Mouse (Mus musculus) embryonic facial prominence, embryonic 13.5 days (tissue): Measurements from ENCODE around the gene Pip4k2b. TPM values are rescaled to one million over a fixed set of nuclear protein-coding genes. Genes with fewer than 3 reads are reported as not detected.
"Not testable (repeated sequence)": the region's sequence is repeated elsewhere in the genome, so short reads cannot be mapped to it uniquely, and the experiment has no call there.

Source experiments
- ATAC-seq: fragments of 200-750 bp; cut with Nextera tagmentation; 2 replicates; pipeline ENCODE4 v1.8.0; 2017; ENCODE audit warnings: low read depth; ENCODE audit not compliant: insufficient number of reproducible peaks, insufficient read depth, low FRiP score, low TSS enrichment
- H3K27ac ChIP-seq: fragments of 300-500 bp; sonication (generic); 2 replicates; pipeline ENCODE4 v1.5.1; 2015; ENCODE audit warnings: moderate library complexity, mild to moderate bottlenecking, inconsistent platforms
- H3K27me3 ChIP-seq: fragments of 300-500 bp; sonication (generic); 2 replicates; pipeline ENCODE4 v1.6.1; 2015; ENCODE audit warnings: mild to moderate bottlenecking, inconsistent platforms
- H3K36me3 ChIP-seq: fragments of 300-500 bp; sonication (generic); 2 replicates; pipeline ENCODE4 v1.6.1; 2015; ENCODE audit warnings: mild to moderate bottlenecking, inconsistent platforms
- H3K4me1 ChIP-seq: fragments of 300-500 bp; sonication (generic); 2 replicates; pipeline ENCODE4 v1.6.1; 2015; ENCODE audit warnings: inconsistent platforms
- H3K4me2 ChIP-seq: fragments of 300-500 bp; sonication (generic); 2 replicates; pipeline ENCODE4 v1.6.1; 2015; ENCODE audit warnings: moderate library complexity, mild to moderate bottlenecking, inconsistent platforms
- H3K4me3 ChIP-seq: fragments of 300-500 bp; sonication (generic); 2 replicates; pipeline ENCODE4 v1.5.1; 2015; ENCODE audit warnings: mild to moderate bottlenecking, inconsistent platforms
- H3K9ac ChIP-seq: fragments of 300-500 bp; sonication (generic); 2 replicates; pipeline ENCODE4 v1.6.1; 2015; ENCODE audit warnings: mild to moderate bottlenecking, inconsistent platforms
- H3K9me3 ChIP-seq: fragments of 300-500 bp; sonication (generic); 2 replicates; pipeline ENCODE4 v1.6.1; 2016; ENCODE audit warnings: inconsistent platforms
- whole genome bisulfite sequencing: fragments of 180-500 bp; shearing (Covaris S2); methylation state at CpG from one replicate; pipeline ENCODE4 v1.1.7; 2015; ENCODE audit warnings: mixed read lengths; 5-methylcytosine and 5-hydroxymethylcytosine counted together
- polyA plus RNA-seq: library from polyadenylated mRNA; unstranded; fragments of >200 nt; fragmentation: Nextera tagmentation; extraction: Ambion mirVana; gene quantifications from 2 replicates; pipeline ENCODE4 v1.2.1, GENCODE M21; 2015

Pip4k2b gene
- polyA plus RNA-seq, 1 experiment from 2014 or later = 3.1 TPM

DNA sequence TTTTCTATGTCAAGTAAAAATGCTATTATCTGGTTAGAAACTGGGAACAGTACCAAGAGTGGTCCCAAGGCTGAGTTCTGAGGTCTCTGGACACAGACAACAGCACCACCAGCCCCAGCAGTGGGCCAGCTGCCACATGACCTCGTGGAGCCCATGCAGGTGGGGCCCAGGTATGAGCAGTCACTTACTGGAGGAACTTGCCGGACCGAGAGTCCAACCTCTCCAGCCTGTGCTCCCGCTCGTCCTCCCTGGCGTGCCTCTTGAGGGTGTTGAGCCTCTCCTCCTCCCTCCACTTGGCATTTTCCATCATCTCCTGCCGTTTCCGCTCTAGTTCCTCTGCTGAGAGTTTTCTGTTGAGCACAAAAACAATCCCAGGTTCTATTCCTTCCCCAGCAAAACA, 3.3 kb upstream of the Pip4k2b start:
- H3K9ac ChIP-seq = no peak overlapping the region
- no peaks in the 10 kb centered on the region for H3K27me3 ChIP-seq
- peaks cover 9% of the 10 kb centered on the region for H3K4me1 ChIP-seq
- no peak overlapping the region for H3K4me2 ChIP-seq
- 93% methylated on average over 8 of the region's 8 CpGs for WGBS
- H3K9me3 ChIP-seq = no peaks in the 10 kb centered on the region
- no peak for ATAC-seq
- H3K27ac ChIP-seq = no peak overlapping the region
- H3K36me3 ChIP-seq = peaks cover 65% of the 10 kb centered on the region
- no peak overlapping the region for H3K4me3 ChIP-seq

DNA sequence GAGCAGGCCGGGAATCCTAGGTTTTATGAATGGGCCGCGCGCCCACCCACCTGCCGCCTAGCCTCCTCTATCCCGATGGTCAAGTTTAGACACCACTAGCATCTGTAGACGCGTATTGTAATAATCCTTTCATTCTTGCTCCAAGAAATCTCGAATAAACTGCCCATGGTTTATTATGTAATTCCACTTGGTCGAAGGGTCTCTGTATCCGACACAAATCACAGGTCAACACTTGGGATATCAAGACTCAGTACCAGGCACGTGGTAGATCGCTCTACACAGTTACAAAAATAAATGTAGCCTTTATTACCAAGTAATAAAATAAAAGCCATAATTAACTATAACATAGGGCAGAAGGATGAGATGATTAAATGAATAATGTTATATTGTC, 822 bp upstream of the Pip4k2b start:
- Histone ChIP-seq H3K36me3 (peaks cover 43% of the 10 kb centered on the region), H3K27ac (peak overlapping the region; percentile 94; the same call in 1 of the 2 replicates), H3K4me3 (peak overlapping the region; percentile 76), H3K4me1 (peaks cover 21% of the 10 kb centered on the region), H3K4me2 (peak overlapping the region; percentile 55), H3K27me3 (no peaks in the 10 kb centered on the region), H3K9me3 (no peaks in the 10 kb centered on the region), H3K9ac (no peak overlapping the region)
- WGBS = 13% methylated on average over 13 of the region's 13 CpGs
- ATAC-seq = no peak

DNA sequence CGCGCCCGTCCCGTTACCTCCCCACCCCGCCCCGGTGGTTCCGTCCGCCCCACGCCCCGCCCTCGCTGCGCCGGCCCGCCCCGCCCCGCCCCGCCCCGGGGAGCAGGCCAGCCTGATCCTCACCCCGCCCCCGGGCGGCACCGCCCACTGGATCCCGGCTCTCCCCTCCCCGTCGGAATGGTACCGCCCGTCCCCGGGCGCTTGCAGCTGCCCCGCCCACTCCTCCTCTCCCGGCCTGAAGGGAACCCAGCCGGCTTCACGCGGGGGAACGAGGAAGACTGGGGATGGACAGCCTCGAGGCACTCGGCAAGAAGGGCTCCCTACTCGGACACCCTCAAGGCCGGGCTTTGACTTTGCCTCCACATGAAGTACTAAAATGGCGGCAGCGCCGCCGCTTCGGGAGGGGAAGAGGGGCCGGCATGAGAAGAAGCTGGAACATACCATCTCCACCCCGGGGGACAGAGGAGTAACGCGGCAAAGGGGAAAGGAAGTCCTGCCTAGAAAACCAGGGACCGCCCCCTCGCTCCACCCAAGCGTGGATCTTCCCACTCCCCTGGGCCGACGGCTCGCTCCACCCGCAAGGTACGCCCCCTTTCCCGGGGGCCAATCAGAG, 320 bp upstream of the Pip4k2b start:
- peak overlapping the region; percentile 76 for H3K4me3 ChIP-seq
- peaks cover 26% of the 10 kb centered on the region for H3K4me1 ChIP-seq
- H3K36me3 ChIP-seq = peaks cover 38% of the 10 kb centered on the region
- no peaks in the 10 kb centered on the region for H3K9me3 ChIP-seq
- under 1% methylated on average over 41 of the region's 57 CpGs for WGBS
- peak; percentile 94 for ATAC-seq
- H3K27me3 ChIP-seq = no peaks in the 10 kb centered on the region
- H3K27ac ChIP-seq = peak overlapping the region; percentile 94
- peak overlapping the region; percentile 90 for H3K9ac ChIP-seq
- H3K4me2 ChIP-seq = peak overlapping the region; percentile 82

DNA sequence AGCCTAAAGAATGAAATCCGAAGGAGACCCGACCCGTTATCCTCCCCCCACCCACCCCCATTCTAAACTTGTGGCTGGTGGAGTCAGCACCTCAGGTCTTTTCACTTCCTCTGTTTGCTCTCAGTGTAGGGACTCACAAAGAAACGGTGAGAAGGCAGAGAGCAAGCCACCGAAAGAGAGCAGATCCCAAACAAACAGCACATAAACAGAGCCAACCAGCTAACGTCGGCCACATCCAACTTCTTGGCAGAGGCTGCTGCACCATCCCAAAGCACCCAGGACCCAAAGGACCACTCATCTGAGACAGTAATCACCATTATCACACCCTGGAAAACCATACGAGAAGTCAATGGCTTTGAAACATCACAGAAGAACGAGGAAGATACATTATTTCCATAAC, 1.1 kb downstream of the Pip4k2b start:
- Histone ChIP-seq H3K36me3 (peaks cover 26% of the 10 kb centered on the region), H3K27ac (peak overlapping the region; percentile 94; the same call in 1 of the 2 replicates), H3K4me2 (peak overlapping the region; percentile 82), H3K9me3 (no peaks in the 10 kb centered on the region), H3K4me3 (peak overlapping the region; percentile 76), H3K9ac (peak overlapping the region; percentile 90), H3K27me3 (no peaks in the 10 kb centered on the region), H3K4me1 (peaks cover 30% of the 10 kb centered on the region)
- no peak for ATAC-seq
- WGBS = 33% methylated on average over 9 of the region's 9 CpGs

DNA sequence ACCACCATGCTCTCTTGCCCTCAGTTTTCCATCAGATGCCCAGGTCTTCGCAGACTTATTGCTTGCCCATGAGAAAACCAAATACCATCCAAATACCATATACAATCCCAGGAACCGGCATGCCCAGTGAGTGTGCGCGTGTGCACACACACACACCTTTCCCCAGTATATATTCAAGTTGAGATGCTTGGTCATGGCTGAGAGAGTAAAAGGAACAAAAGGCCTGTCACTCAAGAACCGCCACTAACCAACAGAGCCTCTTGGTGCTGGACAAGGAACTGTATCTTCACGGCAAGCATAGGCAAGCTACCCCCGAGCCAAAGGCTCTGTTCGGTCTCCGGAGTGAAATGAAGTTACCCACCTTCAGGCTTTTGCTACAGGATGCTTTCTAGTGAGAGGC, 1.9 kb downstream of the Pip4k2b start:
- H3K36me3 ChIP-seq = peaks cover 17% of the 10 kb centered on the region
- no peak overlapping the region for H3K27ac ChIP-seq
- peak overlapping the region; percentile 82 for H3K4me2 ChIP-seq
- no peaks in the 10 kb centered on the region for H3K27me3 ChIP-seq
- ATAC-seq = no peak
- H3K4me3 ChIP-seq = peak overlapping the region; percentile 76
- WGBS = 75% methylated on average over 9 of the region's 9 CpGs
- H3K4me1 ChIP-seq = peaks cover 37% of the 10 kb centered on the region
- no peaks in the 10 kb centered on the region for H3K9me3 ChIP-seq
- H3K9ac ChIP-seq = peak overlapping the region; percentile 90

DNA sequence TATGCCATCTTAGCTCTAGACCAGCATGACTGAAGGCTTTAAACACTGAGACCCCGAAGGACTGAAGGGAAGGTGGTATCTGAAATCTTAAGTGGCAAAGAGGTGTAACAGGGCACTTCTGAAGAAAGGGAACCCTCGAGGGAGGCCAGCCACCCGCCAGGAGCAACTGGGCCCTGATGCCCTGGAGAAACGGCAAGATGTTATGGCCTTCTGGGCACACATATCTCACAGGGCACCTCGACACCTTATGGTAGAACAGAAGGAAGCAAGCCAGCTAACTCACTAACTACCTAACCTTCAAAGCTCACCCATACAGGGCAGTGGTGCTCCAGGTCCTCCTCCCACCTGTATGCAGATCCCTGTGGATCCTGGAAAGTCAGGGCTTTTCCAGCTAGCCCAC, 2.3 kb downstream of the Pip4k2b start:
- peaks cover 13% of the 10 kb centered on the region for H3K36me3 ChIP-seq
- H3K9ac ChIP-seq = no peak overlapping the region
- WGBS = 88% methylated on average over 5 of the region's 5 CpGs
- no peaks in the 10 kb centered on the region for H3K27me3 ChIP-seq
- peak overlapping the region; percentile 82; the same call in 1 of the 2 replicates for H3K4me2 ChIP-seq
- no peak for ATAC-seq
- H3K4me3 ChIP-seq = peak overlapping the region; percentile 76; the same call in 1 of the 2 replicates
- H3K27ac ChIP-seq = no peak overlapping the region
- peaks cover 39% of the 10 kb centered on the region for H3K4me1 ChIP-seq
- H3K9me3 ChIP-seq = no peaks in the 10 kb centered on the region

DNA sequence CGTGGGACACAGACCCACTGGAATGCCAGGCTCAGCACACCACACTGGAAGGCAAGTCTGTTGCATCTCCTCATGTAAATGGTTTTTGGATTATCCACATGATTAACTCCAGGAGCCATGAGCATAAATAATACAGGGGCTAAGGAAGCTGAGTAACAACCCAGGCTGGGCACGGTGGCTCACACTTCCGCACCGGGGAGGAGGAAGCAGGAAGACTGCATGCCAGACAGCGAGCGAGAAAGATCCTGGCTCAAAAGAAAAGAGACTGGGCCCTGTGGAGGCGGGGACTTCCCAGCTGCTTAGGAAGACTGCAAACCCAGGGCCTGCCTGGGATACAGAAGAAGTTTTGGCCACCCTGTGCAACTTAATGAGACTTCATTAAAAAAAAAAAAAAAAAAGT, 4.3 kb downstream of the Pip4k2b start:
- no peaks in the 10 kb centered on the region for H3K9me3 ChIP-seq
- 35% methylated on average over 7 of the region's 7 CpGs for WGBS

DNA sequence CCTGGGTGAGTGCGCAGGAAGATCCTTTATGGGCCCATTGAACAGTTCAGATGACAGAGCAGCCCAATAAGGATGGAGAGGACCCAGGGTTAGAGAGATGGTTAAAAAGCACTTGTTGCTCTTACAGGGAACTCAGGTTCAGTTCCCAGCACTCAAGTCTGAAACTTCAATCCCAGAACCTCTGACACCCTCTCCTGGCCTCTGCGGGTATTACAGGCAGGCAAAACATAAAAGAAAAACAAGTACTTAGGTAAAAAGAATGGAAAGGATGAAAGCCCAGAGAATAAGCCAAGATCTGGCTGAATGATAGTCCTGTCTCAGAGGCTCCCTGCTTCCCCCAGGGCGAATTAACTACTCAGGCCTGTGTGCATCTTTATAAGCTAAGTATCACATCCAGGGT, 5.3 kb downstream of the Pip4k2b start:
- no peak for ATAC-seq
- H3K36me3 ChIP-seq = 0 out of 2 replicates have a peak, but pooled peaks cover 5% of the 10 kb centered on the region
- H3K4me3 ChIP-seq = no peak overlapping the region
- H3K27me3 ChIP-seq = no peaks in the 10 kb centered on the region
- WGBS = 84% methylated on average over 3 of the region's 3 CpGs
- no peaks in the 10 kb centered on the region for H3K9me3 ChIP-seq
- H3K4me1 ChIP-seq = peaks cover 42% of the 10 kb centered on the region
- no peak overlapping the region for H3K4me2 ChIP-seq
- H3K27ac ChIP-seq = no peak overlapping the region
- H3K9ac ChIP-seq = no peak overlapping the region

More for the DNA sequence above, 4.3 kb downstream of the Pip4k2b start:
- peak overlapping the region; percentile 0; the same call in 1 of the 2 replicates for H3K4me2 ChIP-seq
- no peak overlapping the region; the same call in 1 of the 2 replicates for H3K9ac ChIP-seq
- no peak overlapping the region for H3K27ac ChIP-seq
- H3K36me3 ChIP-seq = 0 out of 2 replicates have a peak, but pooled peaks cover 5% of the 10 kb centered on the region
- H3K4me1 ChIP-seq = peaks cover 39% of the 10 kb centered on the region
- ATAC-seq = no peak
- H3K4me3 ChIP-seq = no peak overlapping the region
- H3K27me3 ChIP-seq = no peaks in the 10 kb centered on the region

DNA sequence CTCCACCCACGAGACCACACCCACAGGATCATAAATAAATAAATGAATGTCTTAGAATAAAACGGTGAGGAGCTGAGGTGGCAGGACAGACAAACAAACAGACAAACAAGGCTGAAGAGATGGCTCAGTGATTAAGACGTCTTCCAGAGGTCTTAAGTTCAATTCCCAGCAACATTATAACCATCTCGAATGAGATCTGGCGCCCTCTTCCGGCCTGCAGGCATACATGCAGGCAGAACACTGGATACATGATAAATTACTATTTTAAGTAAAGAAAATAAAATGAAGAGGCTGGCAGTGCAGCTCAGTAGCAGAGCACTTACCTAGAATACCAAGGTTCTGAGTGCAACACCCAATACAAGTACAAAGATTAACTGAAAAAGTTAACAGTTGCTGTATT, 5.8 kb downstream of the Pip4k2b start:
- Histone ChIP-seq H3K27me3 (no peaks in the 10 kb centered on the region), H3K9me3 (no peaks in the 10 kb centered on the region), H3K4me1 (peaks cover 46% of the 10 kb centered on the region), H3K4me2 (no peak overlapping the region), H3K9ac (no peak overlapping the region), H3K4me3 (no peak overlapping the region), H3K27ac (no peak overlapping the region), H3K36me3 (0 out of 2 replicates have a peak, but pooled peaks cover 5% of the 10 kb centered on the region)
- ATAC-seq = no peak
- 64% methylated on average over 6 of the region's 6 CpGs for WGBS

DNA sequence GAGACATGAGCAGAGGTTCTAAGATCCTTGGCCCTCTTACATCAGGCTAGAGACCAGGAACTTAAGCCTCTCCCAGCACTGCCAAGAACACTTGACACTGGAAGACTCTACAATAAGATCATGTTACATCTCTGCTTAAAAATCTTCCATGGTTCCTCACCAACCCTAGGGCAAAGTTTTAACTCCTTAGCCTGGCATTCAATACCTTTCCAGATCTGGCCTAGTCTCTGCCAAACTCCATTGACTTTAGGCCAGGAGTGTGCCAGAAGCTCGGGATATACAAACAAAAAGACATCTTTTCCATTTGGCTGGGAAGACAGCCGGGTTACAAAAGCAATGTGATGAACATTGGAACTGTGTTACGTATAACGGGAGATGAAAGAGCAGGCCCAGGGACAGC, 6.9 kb downstream of the Pip4k2b start:
- no peaks in the 10 kb centered on the region for H3K9me3 ChIP-seq
- H3K27ac ChIP-seq = peak overlapping the region; percentile 44; the same call in 1 of the 2 replicates
- WGBS = 41% methylated on average over 4 of the region's 4 CpGs
- H3K4me2 ChIP-seq = no peak overlapping the region
- peaks cover 40% of the 10 kb centered on the region for H3K4me1 ChIP-seq
- H3K4me3 ChIP-seq = no peak overlapping the region
- peaks cover 5% of the 10 kb centered on the region for H3K36me3 ChIP-seq
- ATAC-seq = no peak
- H3K9ac ChIP-seq = no peak overlapping the region
- H3K27me3 ChIP-seq = no peaks in the 10 kb centered on the region

DNA sequence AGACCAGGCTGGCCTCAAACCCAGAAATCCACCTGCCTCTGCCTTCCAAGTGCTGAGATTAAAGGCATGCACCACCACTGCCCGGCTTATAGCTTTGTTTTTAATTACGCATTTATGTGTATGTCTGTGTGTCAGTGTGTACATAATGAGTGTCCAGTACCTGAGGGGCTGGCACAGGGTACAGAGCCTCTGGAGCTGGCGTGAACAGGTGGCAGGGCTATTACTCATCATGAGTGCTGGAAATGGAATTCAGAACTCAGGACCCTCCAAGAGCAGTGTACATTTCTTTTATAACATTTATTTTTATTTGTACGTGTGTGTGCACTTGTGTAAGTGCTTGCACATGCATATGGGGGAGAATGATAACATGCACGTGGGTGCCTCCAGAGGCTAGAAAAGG, 7.9 kb downstream of the Pip4k2b start:
- Histone ChIP-seq H3K27ac (no peak overlapping the region), H3K4me2 (no peak overlapping the region), H3K9ac (no peak overlapping the region), H3K27me3 (no peaks in the 10 kb centered on the region), H3K9me3 (no peaks in the 10 kb centered on the region), H3K4me3 (no peak overlapping the region), H3K36me3 (peaks cover 14% of the 10 kb centered on the region), H3K4me1 (peaks cover 33% of the 10 kb centered on the region)
- ATAC-seq = no peak
- 82% methylated on average over 5 of the region's 5 CpGs for WGBS

DNA sequence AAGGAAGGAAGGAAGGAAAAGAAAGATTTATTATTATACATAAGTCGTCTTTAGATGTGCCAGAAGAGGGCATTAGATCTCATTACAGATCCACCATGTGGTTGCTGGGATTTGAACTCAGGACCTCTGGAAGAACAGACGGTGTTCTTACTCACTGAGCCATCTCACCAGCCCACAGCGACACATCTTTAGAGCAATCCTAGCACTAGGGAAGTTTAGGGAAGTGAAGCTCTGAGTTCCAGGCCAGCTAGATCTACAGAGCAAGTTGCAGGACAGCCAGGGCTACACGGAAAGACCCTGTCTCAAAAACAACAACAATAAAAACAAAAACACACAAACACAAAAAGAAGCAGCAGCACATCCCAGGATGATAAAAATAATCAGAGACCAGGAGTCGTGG, 9.7 kb downstream of the Pip4k2b start:
- Histone ChIP-seq H3K36me3 (peaks cover 28% of the 10 kb centered on the region), H3K4me1 (peaks cover 25% of the 10 kb centered on the region)
- H3K9ac ChIP-seq, H3K4me2 ChIP-seq, H3K4me3 ChIP-seq, H3K27me3 ChIP-seq, H3K9me3 ChIP-seq, H3K27ac ChIP-seq, ATAC-seq: not testable (repeated sequence)
- 78% methylated on average over 5 of the region's 5 CpGs for WGBS
